Mouse (Mus musculus) limb, embryonic 12.5 days (tissue): ENCODE results near the gene Hist1h3c. TPM values are rescaled to one million over a fixed set of nuclear protein-coding genes. Genes with fewer than 3 reads are reported as not detected.
"Not testable (repeated sequence)": the region's sequence is repeated elsewhere in the genome, so short reads cannot be mapped to it uniquely, and the experiment has no call there.

ENCODE experiments used
- ATAC-seq: fragments of 200-750 bp; cut with Nextera tagmentation; 2 replicates; pipeline ENCODE4 v1.8.0; 2017; ENCODE audit warnings: low read depth, moderate TSS enrichment; ENCODE audit not compliant: insufficient number of reproducible peaks, insufficient read depth, low FRiP score, low TSS enrichment
- H3K27ac ChIP-seq: fragments of 300-500 bp; sonication (generic); 2 replicates; pipeline ENCODE4 v1.5.1; 2016; ENCODE audit warnings: mild to moderate bottlenecking, moderate library complexity
- H3K27me3 ChIP-seq: fragments of 300-500 bp; sonication (generic); 2 replicates; pipeline ENCODE4 v1.6.1; 2016; ENCODE audit warnings: mild to moderate bottlenecking, moderate library complexity
- H3K36me3 ChIP-seq: fragments of 300-500 bp; sonication (generic); 2 replicates; pipeline ENCODE4 v1.6.1; 2016; ENCODE audit warnings: mild to moderate bottlenecking, moderate library complexity
- H3K4me1 ChIP-seq: fragments of 300-500 bp; sonication (generic); replicated peaks from 2 replicates; pipeline ENCODE4 v1.6.1; 2016
- H3K4me2 ChIP-seq: fragments of 300-500 bp; sonication (generic); 2 replicates; pipeline ENCODE4 v1.6.1; 2016; ENCODE audit warnings: mild to moderate bottlenecking, moderate library complexity
- H3K4me3 ChIP-seq: fragments of 300-500 bp; sonication (generic); replicated peaks from 2 replicates; pipeline ENCODE4 v1.5.1; 2016; ENCODE audit warnings: mild to moderate bottlenecking
- H3K9ac ChIP-seq: fragments of 300-500 bp; sonication (generic); replicated peaks from 2 replicates; pipeline ENCODE4 v1.6.1; 2016; ENCODE audit warnings: mild to moderate bottlenecking, moderate library complexity
- H3K9me3 ChIP-seq: fragments of 300-500 bp; sonication (generic); 2 replicates; pipeline ENCODE4 v1.6.1; 2016; ENCODE audit warnings: mild to moderate bottlenecking, moderate library complexity
- WGBS: fragments of 180-500 bp; shearing (Covaris S2); methylation state at CpG from one replicate; pipeline ENCODE4 v1.1.7; 2016; 5-methylcytosine and 5-hydroxymethylcytosine counted together
- polyA plus RNA-seq: library from polyadenylated mRNA; unstranded; fragments of >200 nt; fragmentation: Nextera tagmentation; extraction: Ambion mirVana; gene quantifications from 2 replicates; pipeline ENCODE4 v1.2.1, GENCODE M21; 2016

The Hist1h3c gene
- polyA plus RNA-seq, 1 experiment from 2014 or later: 20.7 TPM

DNA sequence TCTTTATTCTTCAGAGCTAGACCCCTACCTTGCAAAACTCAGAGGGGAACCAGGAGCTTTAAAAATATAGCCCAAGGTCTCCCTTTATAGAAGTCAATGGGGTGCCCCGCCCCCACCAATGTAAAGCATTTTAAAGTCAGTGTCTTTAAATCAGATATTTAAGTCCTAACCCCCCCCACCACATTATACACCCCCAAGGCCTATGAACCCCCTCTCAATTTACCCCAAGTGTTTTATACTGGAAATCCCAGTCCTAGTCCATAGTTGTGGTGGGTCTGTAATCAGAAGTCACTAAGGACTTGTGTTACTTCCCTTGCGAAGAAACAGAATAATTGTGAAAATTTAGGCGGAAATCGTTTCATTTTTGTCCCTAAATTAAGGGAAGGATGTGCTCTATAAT lies 7.4 kb downstream of the Hist1h3c start:
- Histone ChIP-seq H3K9me3 (no peaks in the 10 kb centered on the region), H3K9ac (peak overlapping the region; percentile 89), H3K27me3 (no peaks in the 10 kb centered on the region), H3K4me2 (peak overlapping the region; percentile 86), H3K27ac (peak overlapping the region; percentile 99), H3K36me3 (no peaks in the 10 kb centered on the region), H3K4me1 (peaks cover 9% of the 10 kb centered on the region), H3K4me3 (peak overlapping the region; percentile 59)
- 26% methylated on average over 4 of the region's 4 CpGs for WGBS
- no peak for ATAC-seq

DNA sequence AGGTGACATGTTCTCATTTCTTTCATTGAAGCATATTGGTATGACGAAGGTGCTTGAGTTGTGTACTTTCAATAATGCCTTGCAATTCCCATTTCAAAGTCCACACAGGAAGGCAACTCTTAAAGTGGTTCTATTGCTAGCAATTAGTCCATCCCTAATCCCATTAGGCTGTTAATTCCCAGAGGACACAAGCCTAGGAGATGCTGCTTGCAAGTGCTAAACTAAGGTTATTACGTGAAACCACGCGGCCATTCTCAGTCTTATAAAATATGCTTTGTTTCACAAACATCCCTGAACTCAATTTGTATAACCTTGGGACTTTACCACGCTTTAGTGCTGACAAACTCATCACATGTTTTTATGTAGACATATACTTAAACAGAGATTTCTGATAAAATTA lies 8.3 kb downstream of the Hist1h3c start:
- Histone ChIP-seq H3K4me2 (no peak overlapping the region), H3K36me3 (no peaks in the 10 kb centered on the region), H3K4me3 (no peak overlapping the region), H3K27ac (no peak overlapping the region), H3K9ac (no peak overlapping the region), H3K27me3 (no peaks in the 10 kb centered on the region), H3K4me1 (peaks cover 9% of the 10 kb centered on the region), H3K9me3 (no peaks in the 10 kb centered on the region)
- 85% methylated on average over 5 of the region's 5 CpGs for WGBS
- no peak for ATAC-seq

DNA sequence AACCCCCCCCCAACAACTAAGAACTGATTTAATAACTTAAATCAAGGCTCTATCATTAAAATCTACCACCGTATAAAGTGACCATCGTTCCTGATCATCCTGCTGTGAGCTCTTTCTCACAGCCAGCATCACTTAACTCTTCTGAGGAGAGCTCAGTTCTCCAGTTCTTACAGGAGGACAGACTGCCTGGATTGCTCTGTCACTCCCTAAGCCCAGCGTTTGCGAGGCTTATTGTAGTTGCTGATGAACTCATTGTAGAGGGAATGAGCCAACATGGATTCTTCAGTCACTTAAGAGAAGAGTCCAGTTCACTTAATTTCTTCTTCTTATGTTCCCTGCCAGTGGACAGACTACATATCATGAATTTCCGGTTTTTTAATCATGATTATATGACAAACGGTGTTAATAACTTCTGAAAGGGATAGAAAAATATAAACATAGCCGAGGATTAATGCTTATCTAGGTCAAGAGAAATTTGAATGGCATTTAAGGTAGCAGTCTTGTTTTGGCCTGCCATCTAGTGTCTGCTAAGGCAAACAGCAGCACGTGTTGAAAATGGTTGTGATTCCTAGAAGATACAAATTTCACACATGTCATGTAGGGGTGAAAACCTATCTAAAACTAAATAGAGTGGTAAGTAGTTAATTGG lies 13.1 kb downstream of the Hist1h3c start:
- Histone ChIP-seq H3K9ac (no peak overlapping the region), H3K27ac (no peak overlapping the region), H3K4me1 (no peaks in the 10 kb centered on the region), H3K4me2 (no peak overlapping the region), H3K9me3 (no peaks in the 10 kb centered on the region), H3K36me3 (no peaks in the 10 kb centered on the region), H3K4me3 (no peak overlapping the region), H3K27me3 (no peaks in the 10 kb centered on the region)
- ATAC-seq: no peak
- 29% methylated on average over 8 of the region's 8 CpGs for WGBS

DNA sequence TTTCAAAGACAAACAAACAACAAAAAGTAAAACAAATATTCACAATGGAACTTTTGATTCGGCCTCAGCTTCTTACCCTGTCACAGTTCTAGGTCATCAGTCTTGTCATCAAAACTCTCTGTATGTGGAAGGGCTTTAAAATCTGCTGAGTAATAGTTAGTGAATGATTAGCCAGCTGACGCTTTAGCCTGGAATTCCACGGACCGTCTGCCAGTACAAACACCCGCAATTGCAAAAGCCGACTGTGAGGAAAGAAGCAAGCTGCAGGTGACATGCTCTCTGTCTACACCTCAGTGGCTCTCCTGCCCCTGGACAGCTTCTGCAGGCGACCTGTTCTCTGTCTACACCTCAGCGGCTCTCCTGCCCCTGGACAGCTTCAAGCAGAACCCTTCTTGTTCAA lies 14.9 kb downstream of the Hist1h3c start:
- Histone ChIP-seq H3K4me1 (no peaks in the 10 kb centered on the region), H3K4me2 (no peak overlapping the region), H3K36me3 (no peaks in the 10 kb centered on the region), H3K9ac (no peak overlapping the region), H3K9me3 (no peaks in the 10 kb centered on the region), H3K4me3 (no peak overlapping the region), H3K27ac (no peak overlapping the region), H3K27me3 (no peaks in the 10 kb centered on the region)
- no peak for ATAC-seq
- 52% methylated on average over 8 of the region's 8 CpGs for WGBS

DNA sequence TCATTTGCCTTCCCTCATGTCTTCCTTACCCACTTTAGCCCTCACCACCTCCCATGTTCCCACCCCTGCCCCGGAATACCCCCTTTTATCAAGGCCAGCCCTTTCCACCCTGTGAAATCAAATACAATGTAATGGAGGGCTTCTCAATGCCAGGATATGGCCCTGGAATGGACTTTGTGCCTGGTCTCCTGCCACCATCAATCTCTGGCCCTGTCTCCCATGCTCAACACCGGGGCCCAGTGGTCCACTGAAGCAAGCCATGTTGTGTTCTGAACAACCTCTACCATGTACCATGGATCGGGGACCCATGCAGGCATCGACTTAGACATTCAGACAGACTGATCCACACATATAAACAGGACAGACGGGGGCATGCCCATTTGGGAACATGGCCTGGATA lies 15.7 kb downstream of the Hist1h3c start:
- WGBS: 90% methylated on average over 5 of the region's 5 CpGs

DNA sequence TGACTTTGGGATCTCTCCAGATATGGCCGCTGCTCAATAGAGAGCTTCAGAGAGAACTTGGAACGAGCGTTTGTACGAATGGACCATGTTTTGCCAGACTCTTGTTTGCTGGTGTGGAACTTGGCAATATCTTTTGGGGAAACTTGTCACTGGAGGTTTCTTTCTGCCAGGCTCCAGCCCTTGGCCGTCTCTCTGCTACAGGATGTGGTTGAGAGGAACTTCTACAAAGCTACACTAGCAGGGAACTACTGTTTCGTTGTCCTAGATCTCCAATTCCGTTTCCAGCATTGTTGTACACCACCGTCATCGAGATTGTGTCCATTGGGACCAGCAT lies 16.2 kb downstream of the Hist1h3c start:
- Histone ChIP-seq H3K36me3 (no peaks in the 10 kb centered on the region), H3K27me3 (no peaks in the 10 kb centered on the region), H3K4me3 (no peak overlapping the region), H3K9me3 (no peaks in the 10 kb centered on the region), H3K4me1 (no peaks in the 10 kb centered on the region; the same call in 1 of the 2 replicates), H3K9ac (no peak overlapping the region), H3K4me2 (no peak overlapping the region), H3K27ac (no peak overlapping the region)
- no peak for ATAC-seq
- 92% methylated on average over 9 of the region's 9 CpGs for WGBS

More for the DNA sequence above, 15.7 kb downstream of the Hist1h3c start:
- Histone ChIP-seq H3K9ac (no peak overlapping the region), H3K4me1 (no peaks in the 10 kb centered on the region; the same call in 1 of the 2 replicates), H3K27ac (no peak overlapping the region), H3K27me3 (no peaks in the 10 kb centered on the region), H3K4me2 (no peak overlapping the region), H3K36me3 (no peaks in the 10 kb centered on the region), H3K4me3 (no peak overlapping the region), H3K9me3 (no peaks in the 10 kb centered on the region)
- no peak for ATAC-seq

DNA sequence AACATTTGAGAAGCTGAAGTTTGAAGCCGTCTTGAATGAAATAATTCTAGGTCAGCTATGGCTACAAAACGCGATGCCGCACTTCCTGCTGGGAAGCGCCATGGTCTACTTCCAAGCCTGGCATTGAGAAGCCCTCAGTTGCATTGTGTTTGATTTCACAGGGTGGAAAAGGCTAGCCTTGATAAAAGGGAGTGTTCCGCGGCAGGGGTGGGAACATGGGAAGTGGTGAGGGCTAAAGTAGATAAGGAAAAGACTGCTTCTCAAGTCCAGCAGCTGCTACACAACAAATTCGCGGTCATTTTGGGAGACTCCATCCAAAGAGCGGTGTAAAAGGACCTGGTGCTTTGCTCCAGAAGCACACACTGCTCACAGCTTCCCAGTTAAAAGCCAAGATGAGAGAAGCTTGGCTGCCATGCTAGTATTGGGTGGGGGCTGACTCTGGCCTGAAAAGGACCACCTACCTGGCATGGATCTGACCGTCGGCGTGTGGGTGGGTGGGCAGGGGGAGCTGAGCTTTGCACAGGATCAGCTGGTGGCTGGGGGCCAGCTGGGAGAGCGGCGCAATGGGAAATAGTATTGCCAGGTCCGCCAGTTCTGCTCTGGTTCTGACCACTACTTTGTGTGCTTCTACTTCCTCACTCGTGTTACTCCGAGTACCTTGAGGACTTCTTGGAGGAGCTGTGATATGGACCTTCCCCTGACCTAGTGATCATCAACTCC lies 16.8 kb downstream of the Hist1h3c start:
- Histone ChIP-seq H3K9ac (no peak overlapping the region), H3K36me3 (no peaks in the 10 kb centered on the region), H3K27ac (no peak overlapping the region), H3K4me2 (no peak overlapping the region), H3K4me1 (no peaks in the 10 kb centered on the region; the same call in 1 of the 2 replicates), H3K4me3 (no peak overlapping the region), H3K27me3 (no peaks in the 10 kb centered on the region), H3K9me3 (no peaks in the 10 kb centered on the region)
- 88% methylated on average over 18 of the region's 18 CpGs for WGBS
- ATAC-seq: no peak

DNA sequence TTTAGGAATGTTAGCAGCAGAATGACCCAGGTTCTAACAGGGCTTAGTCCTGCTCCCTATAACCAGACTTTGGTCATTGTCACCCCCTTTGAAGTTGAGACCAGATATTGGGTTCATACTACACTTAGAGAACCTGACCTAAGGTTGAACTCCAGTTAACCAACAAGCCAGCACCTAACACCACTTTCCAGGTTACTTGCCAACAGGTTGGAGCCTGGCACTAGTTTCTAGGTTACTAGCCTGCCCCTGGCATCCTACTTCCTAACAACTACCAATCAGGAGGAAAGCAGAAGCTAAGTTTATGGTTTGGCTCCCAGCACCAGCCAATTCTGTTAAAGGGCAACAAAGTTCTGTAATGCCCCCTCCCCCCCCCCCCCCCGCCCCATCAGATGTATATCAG lies 20.2 kb downstream of the Hist1h3c start:
- Histone ChIP-seq H3K9me3 (no peaks in the 10 kb centered on the region), H3K4me3 (no peak overlapping the region), H3K27me3 (no peaks in the 10 kb centered on the region), H3K4me2 (no peak overlapping the region), H3K4me1 (no peaks in the 10 kb centered on the region; the same call in 1 of the 2 replicates), H3K9ac (no peak overlapping the region), H3K36me3 (no peaks in the 10 kb centered on the region), H3K27ac (no peak overlapping the region)
- WGBS: no CpG with 5 or more reads among the region's 1 CpGs
- no peak for ATAC-seq

DNA sequence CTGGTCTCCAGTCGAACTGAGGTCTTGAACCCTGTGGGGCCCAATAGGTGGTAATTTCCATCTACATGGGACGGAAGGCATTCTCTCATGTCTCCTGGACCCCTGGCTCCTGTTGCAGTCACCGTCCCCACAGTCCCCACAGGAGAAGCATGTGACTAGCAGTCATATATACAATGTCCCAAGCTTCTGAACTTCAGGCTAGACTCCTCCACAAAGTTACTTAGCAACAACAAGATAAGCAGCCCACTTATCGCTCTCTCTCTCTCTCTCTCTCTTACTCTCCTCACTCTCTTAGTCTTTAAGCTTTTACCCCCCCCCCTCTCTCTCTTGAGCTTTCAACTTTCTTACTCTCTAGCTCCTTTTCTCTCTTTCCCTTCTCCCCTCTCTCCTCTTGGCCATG lies 21.2 kb downstream of the Hist1h3c start:
- Histone ChIP-seq H3K9ac (no peak overlapping the region), H3K36me3 (no peaks in the 10 kb centered on the region), H3K27ac (no peak overlapping the region), H3K4me1 (no peaks in the 10 kb centered on the region; the same call in 1 of the 2 replicates), H3K4me2 (no peak overlapping the region), H3K9me3 (no peaks in the 10 kb centered on the region), H3K27me3 (no peaks in the 10 kb centered on the region), H3K4me3 (no peak overlapping the region)
- ATAC-seq: no peak
- WGBS: 87% methylated on average over 4 of the region's 4 CpGs

DNA sequence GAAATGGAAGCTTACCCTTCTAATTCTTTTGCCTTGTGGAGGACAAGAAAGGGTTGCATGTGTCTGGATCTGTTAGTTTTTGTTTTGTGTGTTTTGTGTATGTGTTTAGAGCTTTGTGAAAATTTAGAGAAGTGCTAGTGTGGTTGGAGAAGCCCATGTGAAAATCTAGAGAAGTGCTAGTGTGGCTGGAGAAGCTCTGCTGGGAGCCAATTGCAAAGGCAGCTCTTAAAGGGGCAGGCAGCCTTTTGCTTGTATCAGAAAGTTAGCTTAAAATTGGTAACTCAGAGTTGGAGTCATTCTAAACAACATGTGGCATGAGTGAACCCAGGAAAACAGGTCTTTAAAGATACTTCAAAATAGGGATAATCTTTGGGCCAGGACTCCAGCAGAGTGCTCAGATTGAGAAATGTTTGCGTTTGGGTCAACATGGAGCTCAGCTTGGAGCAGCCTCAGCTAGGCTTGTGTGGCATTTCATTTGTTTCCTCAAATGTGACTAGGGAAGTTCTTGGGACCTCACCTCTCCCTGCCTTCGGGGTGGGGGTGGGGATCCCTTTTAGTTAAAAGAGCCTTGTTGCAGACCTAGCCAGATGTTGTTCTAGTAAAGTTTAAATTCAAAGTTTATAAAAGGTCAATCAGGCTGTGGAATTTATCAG lies 27.7 kb downstream of the Hist1h3c start:
- not testable (repeated sequence) for ATAC-seq, H3K9ac ChIP-seq
- H3K27ac ChIP-seq: peak overlapping the region; percentile 50

DNA sequence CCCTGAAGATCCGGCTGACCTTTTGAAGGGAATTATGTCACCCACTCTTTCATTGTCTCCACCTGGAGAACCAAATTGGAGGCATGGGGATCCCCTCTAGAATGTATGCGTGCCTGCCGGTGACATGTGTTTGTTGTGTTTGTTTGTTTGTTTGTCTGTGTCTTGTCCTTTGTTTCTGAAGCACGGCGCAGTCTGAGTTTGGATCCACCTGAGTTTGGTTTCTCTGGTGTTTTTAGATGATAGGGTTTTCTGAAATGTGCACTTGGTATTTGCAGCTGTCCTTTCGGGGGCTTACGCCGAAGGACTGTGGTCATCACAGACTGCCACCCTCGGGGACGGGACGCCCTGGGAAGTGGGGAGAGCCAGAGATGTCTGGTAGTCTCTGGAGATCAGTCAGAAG lies 28.2 kb downstream of the Hist1h3c start:
- Histone ChIP-seq H3K4me3 (no peak overlapping the region), H3K36me3 (no peaks in the 10 kb centered on the region), H3K27me3 (no peaks in the 10 kb centered on the region), H3K4me1 (0 out of 2 replicates have a peak, but pooled peaks cover 4% of the 10 kb centered on the region), H3K27ac (peak overlapping the region; percentile 50; the same call in 1 of the 2 replicates), H3K4me2 (no peak overlapping the region), H3K9ac (no peak overlapping the region), H3K9me3 (no peaks in the 10 kb centered on the region)
- WGBS: 45% methylated on average over 11 of the region's 11 CpGs
- ATAC-seq: no peak

More for the DNA sequence above, 27.7 kb downstream of the Hist1h3c start:
- H3K36me3 ChIP-seq, H3K4me1 ChIP-seq, H3K9me3 ChIP-seq, H3K4me3 ChIP-seq, H3K27me3 ChIP-seq, H3K4me2 ChIP-seq: not testable (repeated sequence)
- whole genome bisulfite sequencing: 17% methylated on average over 2 of the region's 2 CpGs
